Mouse (Mus musculus) regulatory T cell (primary cell): Measurements from ENCODE around the gene Hnrnpab.

ENCODE experiments used
- in situ Hi-C: fragments of 300-600 bp; cut with MboI, MseI; formaldehyde crosslinking; loops from one replicate; pipeline ENCODE4 v1.15.1; 2025; ENCODE audit warnings: high pct_unique_total_duplicates

Hnrnpab gene

DNA sequence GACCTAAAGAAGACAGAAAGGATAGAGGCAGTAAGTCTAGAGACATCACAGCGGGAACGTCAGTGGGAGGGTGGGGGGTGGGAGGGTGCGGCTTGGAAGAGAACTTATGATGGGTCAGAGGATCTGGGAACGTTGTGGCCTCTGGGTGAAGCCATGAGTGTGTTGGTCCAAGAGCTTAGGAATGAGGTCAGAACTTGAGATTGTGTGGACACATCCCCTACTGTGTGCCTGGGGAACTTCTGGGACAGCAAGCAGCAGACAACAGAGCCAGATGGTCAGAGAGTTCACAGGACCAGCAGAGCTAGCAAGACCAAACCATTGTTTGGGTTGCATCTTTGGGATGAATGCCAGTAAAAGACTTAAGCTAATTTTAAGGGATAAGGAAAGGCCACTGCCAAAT is 37.8 kb downstream of the Hnrnpab start:
- in situ Hi-C loops, result no loop called here

GRCm38 (mm10) chr11:51565951-51566350 is 40.7 kb downstream of the Hnrnpab start:
- in situ Hi-C loops, result no loop called here

DNA sequence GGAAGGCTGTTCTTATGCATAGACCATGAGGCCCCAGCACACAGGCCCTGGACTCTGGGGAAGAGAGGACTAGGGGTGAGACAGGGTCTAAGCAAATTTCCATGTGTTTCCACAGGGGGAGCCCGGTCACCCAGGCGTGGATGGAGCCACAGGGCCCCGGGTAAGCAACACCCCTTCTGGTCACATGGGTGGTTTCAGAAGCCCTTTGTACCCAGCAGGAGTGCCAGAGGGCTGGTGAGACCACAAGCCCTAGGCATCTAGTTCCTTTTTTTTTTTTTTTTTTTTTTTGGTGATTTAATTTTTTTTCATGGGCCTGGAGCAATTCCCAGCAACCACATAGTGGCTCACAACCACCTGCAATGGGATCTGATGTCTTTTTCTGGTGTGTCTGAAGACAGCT is 41.6 kb downstream of the Hnrnpab start:
- in situ Hi-C loops, result no loop called here

DNA sequence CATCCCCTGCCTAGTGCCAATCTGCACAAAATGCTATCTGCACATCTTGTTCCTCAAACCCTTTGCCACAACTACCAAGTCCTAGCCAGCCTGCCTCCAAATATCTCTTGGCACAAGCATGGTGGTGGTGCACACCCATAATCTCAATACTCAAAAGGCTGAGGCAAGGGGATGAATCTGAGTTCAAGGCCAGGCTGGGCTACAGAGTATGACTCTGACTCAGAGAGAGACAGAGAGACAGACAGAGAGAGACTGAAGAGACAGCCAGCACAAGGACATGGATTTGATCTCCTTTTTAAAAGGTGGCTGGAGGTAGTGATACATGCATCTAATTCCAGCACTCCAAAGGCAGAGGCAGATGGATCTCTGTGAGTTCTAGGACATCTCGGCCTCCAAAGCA is 43.4 kb downstream of the Hnrnpab start:
- in situ Hi-C loops, result no loop called here

- in situ Hi-C loops, result no loop called here
Observed at GRCm38 (mm10) chr11:51555066-51555465, 51.6 kb downstream of the Hnrnpab start.

DNA sequence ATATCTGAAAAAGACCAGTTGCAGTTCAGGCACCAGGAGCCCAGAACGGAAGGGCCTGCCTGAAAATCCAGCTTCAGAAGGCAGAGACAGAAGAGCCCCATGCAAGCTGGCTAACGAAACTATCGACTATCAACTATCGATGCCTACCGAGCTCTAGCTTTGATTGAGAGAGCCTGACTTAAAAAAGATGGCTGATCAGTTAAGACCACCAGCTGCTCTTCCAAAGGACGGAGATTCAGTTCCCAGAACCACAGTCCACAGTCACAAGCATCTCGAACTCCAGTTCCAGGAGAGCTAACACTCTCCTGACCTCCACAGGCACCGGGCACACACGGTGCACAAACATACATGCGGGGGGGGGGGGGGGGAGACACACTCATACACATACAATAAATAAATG is 52.1 kb downstream of the Hnrnpab start:
- in situ Hi-C loops, result no loop called here

DNA sequence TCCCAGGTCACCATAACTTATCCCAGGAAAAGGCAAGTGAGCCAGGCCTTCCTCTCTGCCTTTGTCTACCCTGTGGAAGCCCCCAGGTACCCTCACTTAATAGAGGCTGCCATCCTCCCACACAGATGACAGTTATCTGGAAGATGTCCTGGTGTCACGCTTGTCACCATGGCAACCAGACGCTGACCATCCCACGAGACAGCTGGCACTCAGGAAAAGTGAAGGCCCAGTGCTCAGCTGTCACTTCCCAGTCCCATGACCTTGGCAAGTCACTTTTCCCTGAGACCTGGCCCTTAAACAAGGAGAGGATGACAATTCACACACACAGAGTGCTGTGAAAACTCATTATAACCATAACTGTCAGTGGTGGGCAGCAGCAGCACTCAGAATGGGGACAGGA is 54.6 kb downstream of the Hnrnpab start:
- in situ Hi-C loops, result no loop called here

DNA sequence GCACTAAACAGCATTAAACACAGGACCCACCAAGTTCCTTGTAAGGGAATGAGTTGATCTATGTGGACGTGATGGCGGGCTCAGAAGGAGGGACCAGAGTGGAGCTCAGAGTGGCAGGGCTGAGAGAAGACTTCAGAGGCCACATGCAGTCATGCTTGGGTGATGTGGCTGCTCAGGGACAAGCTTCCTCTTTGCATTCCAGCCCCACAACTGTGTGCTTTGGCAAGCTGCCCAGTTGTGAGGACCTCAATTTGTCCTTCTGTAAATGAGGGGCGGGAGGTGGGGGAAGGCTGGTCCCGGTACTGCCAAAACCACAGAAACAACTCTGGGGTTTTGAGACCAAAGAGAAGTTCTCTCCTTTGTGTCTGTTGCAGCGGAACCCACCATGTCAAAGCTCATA is 55.4 kb downstream of the Hnrnpab start:
- in situ Hi-C loops, result no loop called here
